Mouse (Mus musculus): ENCODE measurements around the gene Scimp. TPM values are rescaled to one million over a fixed set of nuclear protein-coding genes. Genes with fewer than 3 reads are reported as not detected.

The Scimp gene
- total RNA-seq, 2 experiments from 2014 or later: 0.99 TPM; not detected in 1

GRCm38 (mm10) chr11:70741603-70742002 is 70.8 kb downstream of the Scimp start:
- ATAC-seq (replicated peaks; ENCODE audit: low FRiP score, low TSS enrichment, poor library complexity, severe bottlenecking): no peak

Other genes starting within 250 kb of the Scimp start
- gene Mink1, start 249.7 kb downstream of the Scimp start, total RNA-seq (2014; fragmentation: Nextera tagmentation): 44.7 and 61.0 TPM in 2 replicates
- gene Mink1, start 249.7 kb downstream of the Scimp start, total RNA-seq (2017): 18.2 and 19.8 TPM in 2 replicates
- gene 4930544D05Rik, start 196.7 kb downstream of the Scimp start, total RNA-seq (2014; fragmentation: Nextera tagmentation): not detected in 2 replicates
- gene 4930544D05Rik, start 196.7 kb downstream of the Scimp start, total RNA-seq (2017): not detected in 2 replicates
- 3.0 TPM in 1 of 2 replicates, not detected in the other for gene Chrne, start 193.4 kb downstream of the Scimp start, total RNA-seq (2014; fragmentation: Nextera tagmentation)
- not detected in 2 replicates for gene Chrne, start 193.4 kb downstream of the Scimp start, total RNA-seq (2017)
- 3.6 and 10.4 TPM in 2 replicates for gene Gp1ba, start 173.5 kb downstream of the Scimp start, total RNA-seq (2014; fragmentation: Nextera tagmentation)
- gene Gp1ba, start 173.5 kb downstream of the Scimp start, total RNA-seq (2017): 0.50 and 0.85 TPM in 2 replicates
- gene Rnf167, start 165.4 kb downstream of the Scimp start, total RNA-seq (2014; fragmentation: Nextera tagmentation): 92.8 and 95.5 TPM in 2 replicates
- gene Rnf167, start 165.4 kb downstream of the Scimp start, total RNA-seq (2017): 42.3 and 53.4 TPM in 2 replicates
- gene Slc25a11, start 165.1 kb downstream of the Scimp start, total RNA-seq (2014; fragmentation: Nextera tagmentation): 62.3 and 63.1 TPM in 2 replicates
- gene Slc25a11, start 165.1 kb downstream of the Scimp start, total RNA-seq (2017): 33.1 and 36.2 TPM in 2 replicates
- 1,236 and 1,373 TPM in 2 replicates for gene Pfn1, start 157.9 kb downstream of the Scimp start, total RNA-seq (2014; fragmentation: Nextera tagmentation)
- gene Pfn1, start 157.9 kb downstream of the Scimp start, total RNA-seq (2017): 377 and 675 TPM in 2 replicates
- gene Eno3, start 155.4 kb downstream of the Scimp start, total RNA-seq (2014; fragmentation: Nextera tagmentation): 16.7 and 33.7 TPM in 2 replicates
- gene Eno3, start 155.4 kb downstream of the Scimp start, total RNA-seq (2017): 8.4 and 16.5 TPM in 2 replicates
- 61.3 and 88.7 TPM in 2 replicates for gene Spag7, start 143.2 kb downstream of the Scimp start, total RNA-seq (2014; fragmentation: Nextera tagmentation)
- gene Spag7, start 143.2 kb downstream of the Scimp start, total RNA-seq (2017): 59.9 and 60.5 TPM in 2 replicates
- gene Camta2, start 124.5 kb downstream of the Scimp start, total RNA-seq (2014; fragmentation: Nextera tagmentation): 14.6 and 17.4 TPM in 2 replicates
- gene Camta2, start 124.5 kb downstream of the Scimp start, total RNA-seq (2017): 0.91 and 7.1 TPM in 2 replicates
- gene Inca1, start 112.4 kb downstream of the Scimp start, total RNA-seq (2014; fragmentation: Nextera tagmentation): 0.69 TPM in 1 of 2 replicates, not detected in the other
- gene Inca1, start 112.4 kb downstream of the Scimp start, total RNA-seq (2017): 0.42 TPM in 1 of 2 replicates, not detected in the other
- 3.9 and 8.3 TPM in 2 replicates for gene Kif1c, start 112.0 kb downstream of the Scimp start, total RNA-seq (2014; fragmentation: Nextera tagmentation)
- gene Kif1c, start 112.0 kb downstream of the Scimp start, total RNA-seq (2017): 5.4 and 13.2 TPM in 2 replicates
- 3.1 and 5.6 TPM in 2 replicates for gene Zfp3, start 48.4 kb downstream of the Scimp start, total RNA-seq (2014; fragmentation: Nextera tagmentation)
- 1.6 and 3.9 TPM in 2 replicates for gene Zfp3, start 48.4 kb downstream of the Scimp start, total RNA-seq (2017)
- 27.3 and 29.6 TPM in 2 replicates for gene Rabep1, start 32.2 kb upstream of the Scimp start, total RNA-seq (2014; fragmentation: Nextera tagmentation)
- gene Rabep1, start 32.2 kb upstream of the Scimp start, total RNA-seq (2017): 72.8 and 75.8 TPM in 2 replicates
- 108 and 155 TPM in 2 replicates for gene Nup88, start 157.4 kb upstream of the Scimp start, total RNA-seq (2014; fragmentation: Nextera tagmentation)
- gene Nup88, start 157.4 kb upstream of the Scimp start, total RNA-seq (2017): 152 and 196 TPM in 2 replicates
- gene Rpain, start 157.6 kb upstream of the Scimp start, total RNA-seq (2014; fragmentation: Nextera tagmentation): 97.4 and 159 TPM in 2 replicates
- 26.1 and 40.1 TPM in 2 replicates for gene Rpain, start 157.6 kb upstream of the Scimp start, total RNA-seq (2017)
- gene C1qbp, start 170.4 kb upstream of the Scimp start, total RNA-seq (2014; fragmentation: Nextera tagmentation): 583 and 631 TPM in 2 replicates
- gene C1qbp, start 170.4 kb upstream of the Scimp start, total RNA-seq (2017): 97.5 and 154 TPM in 2 replicates
- gene Dhx33, start 191.9 kb upstream of the Scimp start, total RNA-seq (2014; fragmentation: Nextera tagmentation): 34.9 and 44.1 TPM in 2 replicates
- gene Dhx33, start 191.9 kb upstream of the Scimp start, total RNA-seq (2017): 54.4 and 55.9 TPM in 2 replicates
- gene Mis12, start 207.0 kb upstream of the Scimp start, total RNA-seq (2014; fragmentation: Nextera tagmentation): 21.2 and 26.6 TPM in 2 replicates
- 30.4 and 32.5 TPM in 2 replicates for gene Mis12, start 207.0 kb upstream of the Scimp start, total RNA-seq (2017)
- gene Derl2, start 207.3 kb upstream of the Scimp start, total RNA-seq (2014; fragmentation: Nextera tagmentation): 14.4 and 18.8 TPM in 2 replicates
- gene Derl2, start 207.3 kb upstream of the Scimp start, total RNA-seq (2017): 31.0 and 39.3 TPM in 2 replicates
- gene 6330403K07Rik, start 220.9 kb upstream of the Scimp start, total RNA-seq (2014; fragmentation: Nextera tagmentation): not detected in 2 replicates
- gene 6330403K07Rik, start 220.9 kb upstream of the Scimp start, total RNA-seq (2017): not detected in 2 replicates

Data from megakaryocyte-erythroid progenitor cell, adult 5-6 weeks (primary cell).